Mouse (Mus musculus) heart, adult 2 months (tissue): Measurements from ENCODE around the gene Dlec1.

ENCODE experiments used
- CTCF ChIP-seq: fragments of 200-600 bp; IDR thresholded peaks from 2 replicates; pipeline ENCODE4 v1.8.1; 2022; ENCODE audit warnings: antibody characterized with exemption, mild to moderate bottlenecking, moderate library complexity
- EP300 ChIP-seq: fragments of 200-500 bp; IDR thresholded peaks from 2 replicates; pipeline ENCODE4 v1.6.1; 2011; ENCODE audit warnings: low read depth, low read length, control low read depth; ENCODE audit not compliant: insufficient read depth
- POLR2A ChIP-seq: fragments of 200-500 bp; IDR thresholded peaks from 2 replicates; pipeline ENCODE4 v1.6.1; 2011; ENCODE audit warnings: mild to moderate bottlenecking, low read depth, low read length, control low read depth; ENCODE audit not compliant: insufficient read depth

- no peak for TF ChIP-seq CTCF
- no peak for TF ChIP-seq POLR2A
- no peak for TF ChIP-seq EP300
Measured at GRCm38 (mm10) chr9:119071786-119072185, 30.5 kb upstream of the Dlec1 start.
